Mouse (Mus musculus) E14TG2a.4 (cell line): ENCODE measurements around the gene Usp49.

Source experiments
- CTCF ChIP-seq: conservative IDR thresholded peaks from 2 replicates; pipeline ENCODE4 v1.5.1; 2014; ENCODE audit warnings: low read length
- POU5F1 ChIP-seq: IDR thresholded peaks from 2 replicates; pipeline ENCODE4 v1.6.1; 2014; ENCODE audit warnings: low read length, borderline replicate concordance

DNA sequence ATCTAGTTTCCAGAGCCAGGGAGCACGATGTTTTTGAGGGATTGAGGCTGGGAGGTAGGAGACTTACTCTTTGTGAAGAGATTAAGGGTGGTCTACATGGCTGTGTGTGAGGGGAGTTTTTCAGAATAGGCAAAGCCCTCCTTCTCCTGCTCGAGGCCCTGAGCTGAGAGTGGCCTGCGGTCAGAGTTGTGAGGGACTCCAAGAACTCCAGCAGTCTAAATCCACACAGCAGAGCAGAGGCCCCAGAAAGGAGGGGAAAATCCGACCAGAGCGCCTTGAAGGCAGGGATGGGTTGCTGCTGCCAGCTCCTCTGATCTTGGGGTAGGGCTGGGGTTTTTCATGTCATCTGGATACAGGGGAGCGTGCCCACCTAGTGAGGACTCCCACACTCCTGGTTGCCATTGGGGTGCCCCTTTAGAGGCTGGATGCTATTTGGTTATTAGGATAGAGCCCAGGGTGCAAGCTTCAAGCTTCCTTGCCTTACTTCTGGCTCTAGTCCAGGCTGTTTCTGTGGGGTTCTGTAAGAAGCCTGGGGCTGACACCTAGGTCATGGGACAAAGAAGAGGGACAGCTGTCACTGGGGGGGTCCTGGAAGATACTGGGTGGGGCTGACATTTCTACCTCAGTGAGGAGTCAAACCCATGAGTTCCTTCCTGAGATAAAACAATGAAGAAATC, 34.2 kb upstream of the Usp49 start:
- TF ChIP-seq CTCF (no peak), POU5F1 (no peak)
